Mouse (Mus musculus) WW6 (cell line): Measurements from ENCODE around the gene Cars2.
"Not testable (repeated sequence)": the region's sequence is repeated elsewhere in the genome, so short reads cannot be mapped to it uniquely, and the experiment has no call there.

ENCODE experiments used
- DNase-seq: peaks from one replicate; pipeline ENCODE4 v3.0.0-alpha.2; 2013; ENCODE audit warnings: low read depth, low spot score

Gene Cars2

DNA sequence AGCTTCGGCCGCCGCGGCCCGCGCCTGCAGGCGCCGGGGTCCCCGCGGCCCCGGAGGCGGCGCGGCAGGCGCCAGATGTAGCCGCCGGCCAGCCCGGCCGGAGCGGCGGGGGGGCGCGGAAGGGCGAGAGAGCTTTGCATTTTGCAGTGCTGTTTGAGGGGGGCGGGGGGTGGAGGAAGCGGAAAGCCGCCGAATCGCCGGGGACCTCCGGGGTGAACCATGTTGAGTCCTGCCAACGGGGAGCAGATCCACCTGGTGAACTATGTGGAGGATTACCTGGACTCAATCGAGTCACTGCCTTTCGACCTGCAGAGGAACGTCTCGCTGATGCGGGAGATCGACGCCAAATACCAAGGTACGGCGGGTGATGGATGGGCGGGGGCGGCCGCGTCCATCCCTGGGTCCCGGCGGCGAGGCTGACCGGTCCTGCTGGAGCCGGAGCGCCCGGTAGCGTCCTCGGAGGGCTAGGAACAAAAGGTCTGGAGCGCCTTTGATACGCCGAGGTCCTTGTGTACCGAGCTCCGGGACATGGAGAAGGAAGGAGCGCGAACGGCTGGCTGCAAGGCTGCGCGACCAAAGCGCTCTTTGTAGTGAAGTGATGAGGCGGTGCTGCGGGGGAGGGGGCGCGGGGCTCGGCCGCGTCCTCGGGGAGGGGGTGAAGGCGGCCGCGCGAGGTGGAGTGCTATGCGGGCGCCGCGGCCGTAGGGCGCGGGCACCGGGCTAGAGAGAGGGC lies 6.3 kb upstream of the Cars2 start:
- DNase-seq: no peak

DNA sequence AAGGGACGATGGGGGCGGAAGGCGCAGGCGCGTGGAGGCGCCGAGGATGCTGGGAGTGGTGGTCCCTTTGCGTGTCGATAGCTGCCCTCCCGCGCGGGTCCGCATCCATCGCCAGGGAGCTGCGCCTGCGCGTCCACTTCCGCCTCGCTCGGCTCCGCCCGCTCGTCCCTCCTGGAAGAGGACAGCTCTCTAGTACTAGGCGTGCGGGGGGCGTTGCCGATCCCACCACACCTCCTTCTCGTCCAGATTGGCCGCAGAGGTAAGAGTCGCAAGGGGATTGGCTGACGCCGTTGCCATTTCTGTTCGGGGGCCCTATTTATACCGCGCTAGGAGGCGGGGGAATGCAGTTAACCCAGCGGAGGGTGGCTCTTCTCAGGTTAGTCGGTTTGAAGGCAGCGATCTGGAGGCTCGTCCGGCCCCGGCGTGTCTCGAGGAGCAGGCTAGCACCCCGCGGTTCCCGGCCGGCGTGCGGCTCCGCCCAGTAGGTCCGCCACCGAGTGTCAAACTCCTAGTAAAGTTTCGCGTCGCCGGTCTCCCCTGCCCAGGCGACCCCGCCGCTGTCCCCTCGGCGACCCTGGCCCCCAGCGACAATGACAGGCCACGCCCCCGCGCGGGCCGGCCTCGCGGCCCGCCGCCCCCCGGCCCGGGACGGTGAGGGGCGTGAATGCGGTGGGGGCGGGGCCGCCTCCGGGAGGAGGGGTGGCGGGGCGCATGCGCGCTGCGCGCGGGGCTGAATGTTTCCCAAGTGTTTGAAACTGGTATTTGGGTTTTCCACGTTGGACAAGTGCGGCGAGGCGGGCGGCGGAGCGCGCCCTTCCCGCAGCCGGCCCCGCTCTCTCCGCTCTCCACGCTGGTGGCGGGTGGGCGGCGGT lies 5.4 kb upstream of the Cars2 start:
- DNase-seq: peak; percentile 99

GRCm38 (mm10) chr8:11554799-11555719 lies 4.5 kb upstream of the Cars2 start, which contains the start of gene Ing1:
Gene Ing1 (plus strand): TSS chr8:11555571.
- peak; percentile 98 for DNase-seq

DNA sequence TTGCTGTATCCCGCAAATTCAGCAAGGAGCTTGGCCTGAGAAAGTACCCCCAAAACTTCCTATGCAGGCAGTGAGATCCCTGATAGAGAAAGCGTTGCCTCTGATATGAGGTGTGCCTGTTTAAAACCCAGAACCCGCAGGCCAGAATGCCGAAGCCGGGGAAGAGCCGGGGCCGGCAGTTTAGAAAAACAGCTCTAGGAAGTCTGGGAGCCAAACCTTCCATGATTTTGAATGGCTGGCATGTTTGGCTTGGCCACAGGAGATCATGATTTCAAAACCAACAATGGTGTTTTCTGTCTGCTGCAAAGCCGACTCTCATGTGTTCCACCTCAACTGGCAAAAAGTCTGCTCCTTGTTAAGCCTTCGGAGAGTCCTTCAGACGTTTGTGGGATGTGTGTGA lies 1.8 kb upstream of the Cars2 start:
- DNase-seq: no peak

GRCm38 (mm10) chr8:11551497-11551896 lies 914 bp upstream of the Cars2 start:
- DNase-seq: not testable (repeated sequence)

DNA sequence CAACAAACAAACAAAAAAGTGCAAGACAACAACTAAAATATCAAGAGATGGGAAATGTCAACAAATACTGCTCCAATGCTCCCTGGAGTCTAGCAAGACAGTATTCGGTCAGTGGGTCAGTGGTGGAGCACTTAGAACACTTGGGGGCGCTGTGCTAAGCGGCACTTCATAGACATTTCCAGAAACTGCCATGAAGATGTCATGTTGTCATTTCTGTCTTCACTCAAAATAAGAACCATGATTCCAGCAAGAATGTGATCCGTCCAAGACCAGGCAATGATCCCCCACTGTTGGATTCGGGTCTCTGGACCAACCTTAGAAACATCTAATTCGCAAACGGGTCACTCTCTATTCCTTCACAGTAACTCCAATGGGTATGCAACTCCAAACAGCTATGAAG lies 877 bp downstream of the Cars2 start:
- peak; percentile 66 for DNase-seq

- peak; percentile 59 for DNase-seq
Observed at GRCm38 (mm10) chr8:11547063-11547462, 3.5 kb downstream of the Cars2 start.

GRCm38 (mm10) chr8:11544386-11544785 lies 6.2 kb downstream of the Cars2 start:
- peak; percentile 65 for DNase-seq

DNA sequence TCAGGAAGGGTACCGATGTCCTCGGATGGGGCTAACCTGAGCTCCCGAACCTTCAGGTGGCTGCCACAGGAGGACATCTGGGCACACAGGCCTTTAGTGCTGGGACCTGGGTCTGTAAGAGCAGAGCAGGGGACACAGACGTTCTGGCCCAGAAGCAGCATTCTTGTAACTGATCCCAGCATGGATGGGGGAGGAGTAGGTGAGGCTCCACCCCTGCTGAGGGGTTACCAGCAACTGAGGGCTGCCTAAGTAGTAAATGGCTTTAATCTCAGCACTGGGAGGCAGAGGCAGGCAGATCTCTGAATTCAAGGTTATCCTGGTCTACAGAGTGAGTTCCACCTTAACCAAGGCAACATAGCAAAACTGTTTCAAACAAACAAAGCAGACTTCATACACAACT lies 7.7 kb downstream of the Cars2 start:
- DNase-seq: no peak

DNA sequence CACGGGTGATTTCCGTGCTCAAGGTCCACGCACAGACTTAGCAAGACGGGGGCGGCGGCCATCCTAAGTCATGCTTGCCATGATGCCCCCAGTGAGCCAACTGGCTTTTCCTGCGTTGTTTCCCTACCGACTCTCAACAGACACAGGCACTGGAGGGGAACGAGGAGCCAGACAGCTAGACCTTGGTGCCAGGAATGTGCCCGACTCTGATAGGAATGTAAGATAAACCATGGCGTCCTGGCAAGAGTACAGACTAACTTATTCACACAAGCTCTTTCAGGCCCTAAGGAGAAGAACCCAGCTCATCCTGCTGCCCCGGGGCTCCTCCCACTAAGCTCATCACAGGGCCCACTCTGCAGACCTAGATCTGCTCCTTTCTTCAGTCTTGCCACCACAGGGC lies 8.6 kb downstream of the Cars2 start:
- no peak for DNase-seq

- no peak for DNase-seq
Observed at GRCm38 (mm10) chr8:11540182-11540581, 10.4 kb downstream of the Cars2 start.

- DNase-seq: no peak
Observed at GRCm38 (mm10) chr8:11539049-11539448, 11.5 kb downstream of the Cars2 start.

GRCm38 (mm10) chr8:11534494-11534893 lies 16.1 kb downstream of the Cars2 start:
- DNase-seq: no peak

- DNase-seq: no peak
Observed at GRCm38 (mm10) chr8:11530849-11531248, 19.7 kb downstream of the Cars2 start.

DNA sequence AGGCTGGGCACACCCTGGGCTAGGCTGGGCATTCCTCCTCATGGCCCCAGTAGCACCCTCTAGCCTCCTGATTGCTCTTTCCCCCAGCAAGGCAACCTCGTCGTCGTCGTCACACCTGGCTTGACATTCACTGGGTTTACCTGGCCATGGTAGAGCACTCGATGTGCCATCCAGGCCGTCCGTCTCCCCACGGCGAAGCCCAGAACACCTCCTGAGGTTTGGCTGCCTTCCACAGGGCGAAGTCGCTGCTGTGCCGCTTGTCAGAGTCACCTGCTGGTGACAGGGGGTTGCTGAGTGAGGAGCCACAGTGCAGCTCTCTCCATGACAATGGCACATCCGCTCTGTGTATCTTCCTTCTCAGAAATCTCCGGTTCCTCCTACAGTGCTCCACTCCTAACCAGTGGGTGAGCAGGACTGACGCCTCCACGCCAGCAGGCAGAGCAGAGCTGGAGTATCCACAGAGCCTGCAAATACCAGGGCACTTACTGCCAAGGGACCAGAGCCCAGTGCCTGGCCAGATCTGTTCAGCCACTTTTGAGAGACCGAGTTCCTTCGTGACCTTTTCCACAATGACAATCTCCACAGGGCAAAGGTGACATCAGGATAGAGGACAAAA lies 20.3 kb downstream of the Cars2 start:
- DNase-seq: no peak

DNA sequence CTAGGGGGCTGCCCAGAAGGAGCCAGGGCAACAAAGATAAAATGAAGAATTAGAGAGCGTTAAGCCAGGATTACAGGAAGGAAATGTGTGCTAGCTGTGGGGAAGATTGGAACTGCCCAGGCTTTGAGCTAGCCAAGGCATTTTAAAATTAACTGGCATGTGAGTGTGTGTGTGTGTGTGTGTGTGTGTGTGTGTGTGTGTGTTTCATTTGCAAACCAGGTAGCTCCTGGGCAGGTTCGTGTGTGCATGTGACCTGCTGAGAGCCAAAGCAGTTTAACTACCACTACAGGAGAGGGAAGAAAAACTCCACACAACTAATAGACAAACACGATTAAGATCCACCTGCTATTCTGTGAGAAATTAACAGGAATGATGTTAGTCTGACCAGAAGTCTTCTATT lies 27.3 kb downstream of the Cars2 start:
- no peak for DNase-seq

GRCm38 (mm10) chr8:11518676-11519075 lies 31.9 kb downstream of the Cars2 start:
- DNase-seq: no peak

DNA sequence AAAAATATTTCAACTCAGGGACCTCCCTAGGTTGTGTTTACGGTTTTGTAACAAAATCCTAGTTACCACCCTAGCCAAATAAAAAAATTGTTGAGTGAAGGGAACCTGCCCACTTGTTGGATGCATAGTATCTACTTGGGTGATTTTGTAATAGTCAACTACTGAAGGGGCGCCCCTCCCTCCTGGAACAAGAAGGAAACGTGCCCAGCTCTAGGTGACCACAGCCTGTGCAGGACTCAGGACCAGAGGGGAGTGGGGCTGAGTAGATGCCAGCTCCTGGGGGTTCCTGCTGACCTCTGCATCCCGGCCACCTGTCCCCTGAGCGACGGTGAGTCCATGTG lies 32.6 kb downstream of the Cars2 start:
- no peak for DNase-seq

- DNase-seq: no peak
Observed at GRCm38 (mm10) chr8:11517366-11518055, 33.1 kb downstream of the Cars2 start.

DNA sequence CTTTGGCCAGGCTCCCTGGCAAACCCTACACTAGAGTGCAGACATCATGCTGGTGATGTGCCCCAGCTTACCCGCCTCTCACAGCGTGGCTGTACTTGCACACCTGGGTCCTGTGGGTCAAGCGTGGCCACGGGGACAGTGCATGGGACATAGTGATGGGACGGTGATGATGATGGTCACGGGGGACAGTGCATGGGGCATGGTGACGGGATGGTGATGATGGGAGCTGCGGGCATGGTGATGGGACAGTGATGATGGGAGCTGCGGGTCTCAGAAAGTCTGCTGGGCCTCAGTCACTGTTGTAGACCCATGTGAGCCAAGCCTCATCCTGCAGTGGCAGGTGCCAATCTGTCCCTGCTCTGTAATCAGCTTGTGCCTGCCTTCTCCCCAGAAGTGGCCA lies 34.3 kb downstream of the Cars2 start:
- no peak for DNase-seq

GRCm38 (mm10) chr8:11513247-11513646 lies 37.3 kb downstream of the Cars2 start:
- DNase-seq: no peak
